Mouse (Mus musculus) E14TG2a.4 (cell line): ENCODE results near the gene Adam19.

Experiments
- H3K27me3 ChIP-seq: 2 replicates; pipeline ENCODE4 v1.6.1; 2014; ENCODE audit warnings: low read length, control low read depth; ENCODE audit not compliant: insufficient read depth
- H3K36me3 ChIP-seq: 2 replicates; pipeline ENCODE4 v1.6.1; 2014; ENCODE audit warnings: low read length, control low read depth; ENCODE audit not compliant: insufficient read depth
- H3K4me1 ChIP-seq: replicated peaks from 2 replicates; pipeline ENCODE4 v1.6.1; 2014; ENCODE audit warnings: low read depth, low read length, control low read depth
- H3K4me3 ChIP-seq: replicated peaks from 2 replicates; pipeline ENCODE4 v1.5.1; 2014; ENCODE audit warnings: mild to moderate bottlenecking, low read length
- H3K9me3 ChIP-seq: 2 replicates; pipeline ENCODE4 v1.6.1; 2014; ENCODE audit warnings: low read length, control low read depth
- CTCF ChIP-seq: conservative IDR thresholded peaks from 2 replicates; pipeline ENCODE4 v1.5.1; 2014; ENCODE audit warnings: low read length
- NANOG ChIP-seq: IDR thresholded peaks from 2 replicates; pipeline ENCODE4 v1.6.1; 2014; ENCODE audit warnings: borderline replicate concordance, low read length, mixed read lengths
- POU5F1 ChIP-seq: IDR thresholded peaks from 2 replicates; pipeline ENCODE4 v1.6.1; 2014; ENCODE audit warnings: low read length, borderline replicate concordance

The Adam19 gene

GRCm38 (mm10) chr11:46058916-46059315 lies 3.1 kb downstream of the Adam19 start:
- H3K9me3 ChIP-seq = no peaks in the 10 kb centered on the region
- no peak overlapping the region for H3K4me3 ChIP-seq
- peaks cover 28% of the 10 kb centered on the region for H3K36me3 ChIP-seq
- H3K4me1 ChIP-seq = peaks cover 89% of the 10 kb centered on the region
- TF ChIP-seq NANOG = no peak
- no peak for TF ChIP-seq CTCF
- TF ChIP-seq POU5F1 = no peak
- no peaks in the 10 kb centered on the region for H3K27me3 ChIP-seq

GRCm38 (mm10) chr11:46059887-46060650 lies 4.3 kb downstream of the Adam19 start:
- Histone ChIP-seq H3K36me3 (peaks cover 36% of the 10 kb centered on the region), H3K9me3 (no peaks in the 10 kb centered on the region), H3K27me3 (no peaks in the 10 kb centered on the region), H3K4me1 (peaks cover 89% of the 10 kb centered on the region), H3K4me3 (no peak overlapping the region)
- TF ChIP-seq CTCF (peak; percentile 38; the same call in 1 of the 2 replicates), NANOG (0 out of 2 replicates have a peak, but pooled peaks have one; percentile 7), POU5F1 (0 out of 2 replicates have a peak, but pooled peaks have one; percentile 11)

GRCm38 (mm10) chr11:46060651-46061020 lies 4.8 kb downstream of the Adam19 start:
- Histone ChIP-seq H3K9me3 (no peaks in the 10 kb centered on the region), H3K27me3 (no peaks in the 10 kb centered on the region), H3K36me3 (peaks cover 40% of the 10 kb centered on the region), H3K4me1 (peaks cover 89% of the 10 kb centered on the region), H3K4me3 (no peak overlapping the region)
- TF ChIP-seq NANOG (no peak), CTCF (no peak), POU5F1 (no peak)

GRCm38 (mm10) chr11:46061776-46062445 lies 6.1 kb downstream of the Adam19 start:
- no peaks in the 10 kb centered on the region for H3K27me3 ChIP-seq
- peaks cover 53% of the 10 kb centered on the region for H3K36me3 ChIP-seq
- H3K9me3 ChIP-seq = 0 out of 2 replicates have a peak, but pooled peaks cover 8% of the 10 kb centered on the region
- H3K4me3 ChIP-seq = no peak overlapping the region
- TF ChIP-seq POU5F1 (no peak), NANOG (no peak), CTCF (no peak)
- peaks cover 95% of the 10 kb centered on the region for H3K4me1 ChIP-seq

- 0 out of 2 replicates have a peak, but pooled peaks cover 8% of the 10 kb centered on the region for H3K9me3 ChIP-seq
- H3K4me1 ChIP-seq = peaks cover 94% of the 10 kb centered on the region
- H3K36me3 ChIP-seq = peaks cover 58% of the 10 kb centered on the region
- H3K27me3 ChIP-seq = no peaks in the 10 kb centered on the region
- no peak overlapping the region for H3K4me3 ChIP-seq
- TF ChIP-seq CTCF (no peak), POU5F1 (no peak)
These were observed 6.8 kb downstream of the Adam19 start for GRCm38 (mm10) chr11:46062569-46062968.

GRCm38 (mm10) chr11:46062993-46063731 lies 7.4 kb downstream of the Adam19 start:
- Histone ChIP-seq H3K4me3 (peak overlapping the region; percentile 54), H3K27me3 (no peaks in the 10 kb centered on the region), H3K4me1 (peaks cover 90% of the 10 kb centered on the region), H3K36me3 (peaks cover 58% of the 10 kb centered on the region), H3K9me3 (0 out of 2 replicates have a peak, but pooled peaks cover 8% of the 10 kb centered on the region)
- TF ChIP-seq CTCF = no peak
- TF ChIP-seq POU5F1 = no peak
- TF ChIP-seq NANOG = no peak

- Histone ChIP-seq H3K27me3 (no peaks in the 10 kb centered on the region), H3K4me3 (peak overlapping the region; percentile 41)
These were observed 9.0 kb downstream of the Adam19 start for GRCm38 (mm10) chr11:46064767-46065166.

GRCm38 (mm10) chr11:46065201-46066011 lies 9.6 kb downstream of the Adam19 start:
- Histone ChIP-seq H3K4me3 (peak overlapping the region; percentile 41; the same call in 1 of the 2 replicates), H3K27me3 (no peaks in the 10 kb centered on the region), H3K36me3 (peaks cover 62% of the 10 kb centered on the region), H3K4me1 (peaks cover 80% of the 10 kb centered on the region), H3K9me3 (0 out of 2 replicates have a peak, but pooled peaks cover 8% of the 10 kb centered on the region)
- TF ChIP-seq CTCF (no peak), NANOG (no peak), POU5F1 (no peak)

More at GRCm38 (mm10) chr11:46064767-46065166, 9.0 kb downstream of the Adam19 start:
- Histone ChIP-seq H3K9me3 (0 out of 2 replicates have a peak, but pooled peaks cover 8% of the 10 kb centered on the region), H3K36me3 (peaks cover 58% of the 10 kb centered on the region), H3K4me1 (peaks cover 80% of the 10 kb centered on the region)
- no peak for TF ChIP-seq NANOG
